Mouse (Mus musculus) liver, postnatal 0 days (tissue): Measurements from ENCODE around the gene Zfp579.

Experiments
- CTCF ChIP-seq: sonication (generic); IDR thresholded peaks from 2 replicates; pipeline ENCODE4 v1.5.1; 2016; ENCODE audit warnings: antibody characterized with exemption, low read depth
- EP300 ChIP-seq: IDR thresholded peaks from 2 replicates; pipeline ENCODE4 v1.6.1; 2016; ENCODE audit warnings: antibody characterized with exemption, low read depth, mild to moderate bottlenecking

DNA sequence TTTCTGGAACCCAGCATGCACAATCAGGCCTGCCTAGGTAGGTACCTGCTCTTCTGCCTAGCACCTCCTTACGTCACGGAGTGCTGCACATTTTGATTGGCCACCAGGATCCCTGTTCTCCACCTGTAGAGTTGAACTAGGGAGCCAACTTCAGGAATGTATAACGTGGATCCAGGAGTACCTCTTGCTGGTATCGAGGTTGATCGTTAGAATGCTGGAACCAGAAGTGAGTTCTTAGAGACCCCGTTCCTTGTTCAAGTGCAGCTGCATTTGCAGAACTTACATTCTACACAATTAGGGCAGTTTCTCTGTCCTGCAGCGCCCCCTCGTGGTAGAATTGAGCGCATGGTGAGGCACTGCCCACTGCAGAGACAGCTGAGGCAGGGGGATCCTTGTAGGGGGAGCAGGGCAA lies 55.9 kb downstream of the Zfp579 start:
- TF ChIP-seq CTCF (peak; percentile 94), EP300 (no peak)
